Mouse (Mus musculus) olfactory bulb, adult 2 months (tissue): ENCODE results near the gene Entpd4b.
"Not testable (repeated sequence)": the region's sequence is repeated elsewhere in the genome, so short reads cannot be mapped to it uniquely, and the experiment has no call there.

Source experiments
- CTCF ChIP-seq: fragments of 200-500 bp; IDR thresholded peaks from 2 replicates; pipeline ENCODE4 v1.5.1; 2012; ENCODE audit warnings: low read depth, mild to moderate bottlenecking, low read length, moderate library complexity; ENCODE audit not compliant: insufficient read depth
- POLR2A ChIP-seq: fragments of 200-500 bp; IDR thresholded peaks from 2 replicates; pipeline ENCODE4 v1.6.1; 2012; ENCODE audit warnings: mild to moderate bottlenecking, low read depth, low read length, moderate library complexity; ENCODE audit not compliant: insufficient read depth

GRCm38 (mm10) chr14:69526202-69526601 is 29.0 kb upstream of the Entpd4b start:
- not testable (repeated sequence) for TF ChIP-seq POLR2A, CTCF
